Comparison of ENCODE assay signal across 9 mouse cellular contexts in the genomic region with DNA sequence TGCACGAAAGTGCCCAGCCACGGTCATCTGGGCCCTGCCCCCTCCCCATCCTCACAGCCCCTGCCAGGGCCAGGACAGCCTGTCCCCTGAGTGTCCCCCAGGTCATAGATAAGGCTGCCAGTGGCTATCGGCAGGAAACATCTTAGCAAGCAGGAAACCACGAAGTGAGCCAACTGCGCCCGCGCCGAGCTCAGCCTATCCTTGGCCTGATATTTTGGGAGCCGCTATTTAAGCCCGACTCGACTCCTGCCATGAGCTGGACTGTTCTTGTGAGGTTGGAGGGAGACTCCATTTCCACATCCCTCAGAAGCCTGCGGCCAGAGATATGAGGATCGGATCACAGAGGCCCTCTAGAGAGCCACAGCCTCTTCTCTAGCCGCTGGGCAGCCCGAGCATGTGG. TPM values are rescaled to one million over a fixed set of nuclear protein-coding genes. Genes with fewer than 3 reads are reported as not detected.
DNase-seq lines count a peak whose midpoint lies in the region; ATAC-seq and TF ChIP-seq lines count a peak whose summit lies in the region.
"Had no signal": no experiment of that assay in that cellular context is flagged by ENCODE, and none has a peak within 500 bp of the region (broad histone marks: within the 10 kb centered on the region; RNA-seq: fewer than 3 reads in every experiment).

No protein-coding gene starts in this region.

- ATAC-seq in erythroblast, adult 5-6 weeks (replicated peaks; ENCODE audit: low FRiP score, poor library complexity, severe bottlenecking): no peak
- peak; percentile 69 for ATAC-seq in intestine, embryonic 16.5 days

- H3K4me2 ChIP-seq in intestine, embryonic 16.5 days (ENCODE audit: low read depth, low read length): no peak overlapping the region

- H3K27me3 ChIP-seq in erythroblast, embryonic 14.5 days (ENCODE audit: control insufficient read depth): peaks cover 10% of the 10 kb centered on the region
- no peaks in the 10 kb centered on the region for H3K27me3 ChIP-seq in intestine, embryonic 16.5 days (replicated peaks; ENCODE audit: control insufficient read depth, insufficient read depth, low read length)
- H3K27me3 ChIP-seq in spleen, adult 2 months (ENCODE audit: control insufficient read depth, insufficient read depth, low read length): no peaks in the 10 kb centered on the region

- H3K9ac ChIP-seq in intestine, embryonic 16.5 days (ENCODE audit: low read depth, low read length): no peak overlapping the region

- peaks cover 2% of the 10 kb centered on the region; the same call in 1 of the 2 replicates for H3K9me3 ChIP-seq in erythroblast, embryonic 14.5 days (ENCODE audit: control insufficient read depth, low read length)
- no peaks in the 10 kb centered on the region for H3K9me3 ChIP-seq in intestine, embryonic 16.5 days (ENCODE audit: control insufficient read depth, low read length)

- H3K27ac ChIP-seq in intestine, embryonic 16.5 days (ENCODE audit: low read length): 0 out of 2 replicates have a peak overlapping the region, but pooled peaks have one; percentile 7
- peak overlapping the region; percentile 89 for H3K27ac ChIP-seq in spleen, adult 2 months (ENCODE audit: insufficient read depth, low read length)

- 84% methylated on average over 15 of the region's 15 CpGs for WGBS in intestine, embryonic 16.5 days
- WGBS in spleen, adult 2 months: 18% methylated on average over 15 of the region's 15 CpGs

- DNase-seq in adrenal gland, adult (ENCODE audit: inconsistent age in 2 of 2, low spot score in 1 of 2): peak; percentile 82 to 87
- DNase-seq in gastrocnemius, postnatal 10 days: peak; percentile 45
- peak; percentile 89 to 92 for DNase-seq in lung, adult 18-20 months
- DNase-seq in spleen, adult 2 months (ENCODE audit: low read depth in 1 of 2, low spot score in 2 of 2): peak in 1 of 2 experiments; percentile 65
- no peak for DNase-seq in adipocyte (ENCODE audit: low spot score)

- no peaks in the 10 kb centered on the region for H3K36me3 ChIP-seq in erythroblast, embryonic 14.5 days (ENCODE audit: control insufficient read depth)
- H3K36me3 ChIP-seq in intestine, embryonic 16.5 days (ENCODE audit: control insufficient read depth, insufficient read depth, low read length): no peaks in the 10 kb centered on the region
- no peaks in the 10 kb centered on the region for H3K36me3 ChIP-seq in spleen, adult 2 months (ENCODE audit: control insufficient read depth, insufficient read depth, low read length)

- TF ChIP-seq CTCF in spleen, adult 2 months (IDR thresholded peaks at IDR 0.05; ENCODE audit: extremely low read depth, insufficient read depth, insufficient read length, insufficient replicate concordance): no peak

- H3K4me1 ChIP-seq in erythroblast, embryonic 14.5 days (ENCODE audit: control insufficient read depth): peaks cover 23% of the 10 kb centered on the region
- H3K4me1 ChIP-seq in intestine, embryonic 16.5 days (ENCODE audit: control insufficient read depth, insufficient read depth, low read length): no peaks in the 10 kb centered on the region
- H3K4me1 ChIP-seq in spleen, adult 2 months (ENCODE audit: control insufficient read depth, insufficient read depth, insufficient read length): peaks cover 51% of the 10 kb centered on the region; the same call in 1 of the 2 replicates

- TF ChIP-seq POLR2A in spleen, adult 2 months (IDR thresholded peaks at IDR 0.05; ENCODE audit: low read depth, low read length): peak; percentile 23

- H3K4me3 ChIP-seq in erythroblast, embryonic 14.5 days (replicated peaks): peak overlapping the region; percentile 7
- H3K4me3 ChIP-seq in intestine, embryonic 16.5 days (ENCODE audit: low read length): no peak overlapping the region
- peak overlapping the region; percentile 3; the same call in 1 of the 2 replicates for H3K4me3 ChIP-seq in spleen, adult 2 months (ENCODE audit: extremely low read depth, insufficient read depth, insufficient read length)

RNA-seq across cellular contexts. Expression of a gene that starts 28.5 kb away (rescaled TPM):
- polyA plus RNA-seq in erythroblast, embryonic 14.5 days (2012): 15.3 and 18.4 TPM in 2 replicates
- 36.9 and 46.8 TPM in 2 replicates for total RNA-seq in erythroblast, adult 5-6 weeks (2015; ENCODE audit: low replicate concordance)
- 15.7 and 22.7 TPM in 2 replicates for total RNA-seq in erythroblast, adult 5-6 weeks (2017; ENCODE audit: low replicate concordance)
- total RNA-seq in gastrocnemius, postnatal 10 days (2021): 10 to 100 TPM; 28.7 to 35.9 TPM
- 105 and 106 TPM in 2 replicates for polyA plus RNA-seq in intestine, embryonic 16.5 days (2015; fragmentation: Nextera tagmentation; extraction: Ambion mirVana)
- 97.4 and 105 TPM in 2 replicates for polyA plus RNA-seq in spleen, adult 2 months (2012; rRNA removed)

RNA-seq across cellular contexts. Expression of a gene that starts 36.7 kb away (rescaled TPM):
- 5.6 and 6.0 TPM in 2 replicates for polyA plus RNA-seq in erythroblast, embryonic 14.5 days (2012)
- total RNA-seq in erythroblast, adult 5-6 weeks (2015; ENCODE audit: low replicate concordance): 22.9 and 31.8 TPM in 2 replicates
- total RNA-seq in erythroblast, adult 5-6 weeks (2017; ENCODE audit: low replicate concordance): 14.9 and 39.9 TPM in 2 replicates
- 10 to 100 TPM; 14.2 to 15.8 TPM for total RNA-seq in gastrocnemius, postnatal 10 days (2021)
- polyA plus RNA-seq in intestine, embryonic 16.5 days (2015; fragmentation: Nextera tagmentation; extraction: Ambion mirVana): 14.3 and 18.9 TPM in 2 replicates
- polyA plus RNA-seq in spleen, adult 2 months (2012; rRNA removed): 1.4 and 1.7 TPM in 2 replicates

RNA-seq across cellular contexts. Expression of a gene that starts 48.8 kb away (rescaled TPM):
- 7.4 and 8.4 TPM in 2 replicates for polyA plus RNA-seq in erythroblast, embryonic 14.5 days (2012)
- 31.1 and 32.9 TPM in 2 replicates for total RNA-seq in erythroblast, adult 5-6 weeks (2015; ENCODE audit: low replicate concordance)
- 30.3 and 36.4 TPM in 2 replicates for total RNA-seq in erythroblast, adult 5-6 weeks (2017; ENCODE audit: low replicate concordance)
- 10 to 100 TPM; 14.7 to 17.9 TPM for total RNA-seq in gastrocnemius, postnatal 10 days (2021)
- 71.7 and 76.3 TPM in 2 replicates for polyA plus RNA-seq in intestine, embryonic 16.5 days (2015; fragmentation: Nextera tagmentation; extraction: Ambion mirVana)
- 29.8 and 31.3 TPM in 2 replicates for polyA plus RNA-seq in spleen, adult 2 months (2012; rRNA removed)

RNA-seq across cellular contexts. Expression of a gene that starts 50.5 kb away (rescaled TPM):
- polyA plus RNA-seq in erythroblast, embryonic 14.5 days (2012): 1.4 TPM in 2 replicates
- total RNA-seq in erythroblast, adult 5-6 weeks (2015; ENCODE audit: low replicate concordance): 8.1 and 11.7 TPM in 2 replicates
- total RNA-seq in erythroblast, adult 5-6 weeks (2017; ENCODE audit: low replicate concordance): 3.4 and 4.6 TPM in 2 replicates
- total RNA-seq in gastrocnemius, postnatal 10 days (2021): 10 to 100 TPM; 25.2 to 31.9 TPM
- polyA plus RNA-seq in intestine, embryonic 16.5 days (2015; fragmentation: Nextera tagmentation; extraction: Ambion mirVana): 3.6 and 5.1 TPM in 2 replicates
- polyA plus RNA-seq in spleen, adult 2 months (2012; rRNA removed): 219 and 378 TPM in 2 replicates

RNA-seq across cellular contexts. Expression of a gene that starts 54.9 kb away (rescaled TPM):
- polyA plus RNA-seq in erythroblast, embryonic 14.5 days (2012): not detected in 2 replicates
- total RNA-seq in erythroblast, adult 5-6 weeks (2015; ENCODE audit: low replicate concordance): not detected in 2 replicates
- total RNA-seq in erythroblast, adult 5-6 weeks (2017; ENCODE audit: low replicate concordance): not detected in 2 replicates
- total RNA-seq in gastrocnemius, postnatal 10 days (2021): not detected
- polyA plus RNA-seq in intestine, embryonic 16.5 days (2015; fragmentation: Nextera tagmentation; extraction: Ambion mirVana): not detected in 2 replicates
- polyA plus RNA-seq in spleen, adult 2 months (2012; rRNA removed): not detected in 2 replicates
- total RNA-seq: gastrocnemius, postnatal 4 days had no signal
